Mouse (Mus musculus) small intestine, adult 2 months (tissue): Measurements from ENCODE around the gene Col9a3. TPM values are rescaled to one million over a fixed set of nuclear protein-coding genes. Genes with fewer than 3 reads are reported as not detected.

Experiments used
- H3K27ac ChIP-seq: fragments of 200-500 bp; 2 replicates; pipeline ENCODE4 v1.5.1; 2012; ENCODE audit warnings: low read depth, low read length, control low read depth, inconsistent platforms; ENCODE audit not compliant: insufficient read depth
- H3K27me3 ChIP-seq: fragments of 200-500 bp; 2 replicates; pipeline ENCODE4 v1.6.1; 2012; ENCODE audit warnings: mild to moderate bottlenecking, moderate library complexity, low read length, inconsistent platforms; ENCODE audit not compliant: control insufficient read depth, insufficient read depth
- H3K36me3 ChIP-seq: fragments of 200-500 bp; 2 replicates; pipeline ENCODE4 v1.6.1; 2012; ENCODE audit warnings: mild to moderate bottlenecking, low read length, control low read depth, inconsistent platforms; ENCODE audit not compliant: control insufficient read depth, insufficient read depth
- H3K4me1 ChIP-seq: fragments of 200-500 bp; 2 replicates; pipeline ENCODE4 v1.6.1; 2012; ENCODE audit warnings: low read length, inconsistent platforms, mixed read lengths; ENCODE audit not compliant: control insufficient read depth, insufficient read depth, insufficient read length
- H3K4me3 ChIP-seq: fragments of 200-500 bp; 2 replicates; pipeline ENCODE4 v1.5.1; 2012; ENCODE audit warnings: low read depth, mild to moderate bottlenecking, control low read depth, inconsistent platforms, low read length, moderate library complexity
- CTCF ChIP-seq: fragments of 200-500 bp; IDR thresholded peaks from 2 replicates; pipeline ENCODE4 v1.5.1; 2012; ENCODE audit warnings: low read depth, mild to moderate bottlenecking, control low read depth, inconsistent platforms, low read length, moderate library complexity, mixed read lengths; ENCODE audit not compliant: insufficient replicate concordance, insufficient read length; ENCODE audit errors: extremely low read depth
- POLR2A ChIP-seq: fragments of 200-500 bp; IDR thresholded peaks from 2 replicates; pipeline ENCODE4 v1.6.1; 2012; ENCODE audit warnings: low read depth, mild to moderate bottlenecking, control low read depth, inconsistent platforms, low read length, moderate library complexity
- WGBS: fragments of 180-500 bp; shearing (Covaris S2); methylation state at CpG from one replicate; pipeline ENCODE4 v1.1.7; 2018; 5-methylcytosine and 5-hydroxymethylcytosine counted together
- polyA plus RNA-seq: library from polyadenylated mRNA; depleted of rRNA; stranded (reverse); fragments of >200 nt; gene quantifications from 2 replicates; pipeline ENCODE4 v1.2.3, GENCODE M21; 2012

Col9a3 gene
- polyA plus RNA-seq, 1 experiment, result 0.52 TPM

GRCm38 (mm10) chr2:180563841-180564240 is 33.7 kb upstream of the Col9a3 start:
- TF ChIP-seq POLR2A (no peak), CTCF (no peak)
- no peak overlapping the region for H3K27ac ChIP-seq
- no peaks in the 10 kb centered on the region for H3K4me1 ChIP-seq
- H3K36me3 ChIP-seq, result no peaks in the 10 kb centered on the region
- H3K4me3 ChIP-seq, result no peak overlapping the region
- H3K27me3 ChIP-seq, result no peaks in the 10 kb centered on the region; the same call in none of the 2 replicates
- WGBS, result 48% methylated on average over 5 of the region's 5 CpGs

GRCm38 (mm10) chr2:180566240-180566913 is 31.2 kb upstream of the Col9a3 start:
- TF ChIP-seq POLR2A (no peak), CTCF (peak; percentile 77; the same call in 1 of the 2 replicates)
- Histone ChIP-seq H3K36me3 (no peaks in the 10 kb centered on the region), H3K27me3 (peaks cover 10% of the 10 kb centered on the region), H3K4me1 (no peaks in the 10 kb centered on the region), H3K27ac (no peak overlapping the region), H3K4me3 (no peak overlapping the region)
- 33% methylated on average over 13 of the region's 13 CpGs for WGBS

GRCm38 (mm10) chr2:180569028-180569643 is 28.5 kb upstream of the Col9a3 start:
- Histone ChIP-seq H3K4me3 (no peak overlapping the region), H3K4me1 (no peaks in the 10 kb centered on the region), H3K36me3 (no peaks in the 10 kb centered on the region), H3K27me3 (peaks cover 13% of the 10 kb centered on the region), H3K27ac (no peak overlapping the region)
- no peak for TF ChIP-seq POLR2A
- TF ChIP-seq CTCF, result no peak
- 9% methylated on average over 3 of the region's 3 CpGs for WGBS

DNA sequence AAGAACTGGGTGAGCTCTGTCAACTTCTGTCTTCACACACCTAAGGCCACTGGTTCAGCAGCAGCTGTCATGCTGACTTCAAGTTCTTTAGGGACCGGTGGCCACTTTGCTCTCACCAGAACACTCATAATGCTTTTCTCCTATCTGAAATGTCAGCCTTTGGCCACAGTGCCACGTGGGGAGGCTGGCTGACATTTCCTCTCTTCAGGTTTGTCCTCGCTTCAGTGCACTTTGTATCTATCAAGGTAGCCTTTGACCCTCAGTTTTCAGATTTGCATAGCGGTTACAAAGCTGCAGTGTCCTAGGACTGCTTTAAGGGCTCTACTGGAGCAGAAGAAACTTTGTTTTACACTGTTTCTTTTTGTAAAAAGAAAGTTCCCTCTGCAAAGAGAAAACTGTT is 21.1 kb upstream of the Col9a3 start:
- Histone ChIP-seq H3K36me3 (no peaks in the 10 kb centered on the region), H3K4me3 (no peak overlapping the region), H3K27me3 (peaks cover 16% of the 10 kb centered on the region), H3K27ac (no peak overlapping the region), H3K4me1 (peaks cover 2% of the 10 kb centered on the region; the same call in 1 of the 2 replicates)
- WGBS, result 26% methylated on average over 4 of the region's 4 CpGs
- TF ChIP-seq POLR2A (no peak), CTCF (no peak)

- peaks cover 9% of the 10 kb centered on the region; the same call in 1 of the 2 replicates for H3K4me1 ChIP-seq
- H3K27me3 ChIP-seq, result peaks cover 14% of the 10 kb centered on the region
- H3K27ac ChIP-seq, result no peak overlapping the region
- H3K4me3 ChIP-seq, result no peak overlapping the region
- WGBS, result 4% methylated on average over 3 of the region's 3 CpGs
- H3K36me3 ChIP-seq, result no peaks in the 10 kb centered on the region
- peak; percentile 87; the same call in 1 of the 2 replicates for TF ChIP-seq CTCF
- TF ChIP-seq POLR2A, result no peak
These were observed 18.9 kb upstream of the Col9a3 start for GRCm38 (mm10) chr2:180578686-180579085.

DNA sequence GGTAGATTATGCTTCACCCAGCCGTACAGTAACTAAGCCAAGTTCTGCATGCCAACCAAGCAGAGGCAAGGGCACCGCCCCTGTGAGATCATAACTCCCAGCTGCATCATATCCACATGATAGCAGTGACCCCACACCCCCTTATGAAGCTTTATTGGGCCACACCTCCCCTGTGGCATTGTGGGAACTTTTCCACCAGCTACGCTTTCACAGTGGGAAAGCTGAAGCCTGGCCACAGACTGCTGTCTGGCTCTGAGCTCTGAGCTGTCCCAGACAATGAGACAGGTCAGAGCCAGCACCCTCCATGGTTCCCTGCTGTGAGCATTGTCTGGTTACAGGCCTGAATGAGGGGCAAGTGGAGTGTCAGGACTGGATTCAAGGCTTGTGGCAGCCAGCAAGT is 16.6 kb upstream of the Col9a3 start, which contains the start of gene Mrgbp:
Mrgbp (plus strand) TSS at position 303 of the 400 bp plus-strand sequence.
- H3K4me1 ChIP-seq, result peaks cover 17% of the 10 kb centered on the region; the same call in 1 of the 2 replicates
- H3K4me3 ChIP-seq, result no peak within 1 kb of the TSS
- peaks cover 3% of the 10 kb centered on the region for H3K36me3 ChIP-seq
- H3K27ac ChIP-seq, result no peak within 1 kb of the TSS
- H3K27me3 ChIP-seq, result peaks cover 3% of the 10 kb centered on the region; the same call in 1 of the 2 replicates
- TF ChIP-seq CTCF (no peak), POLR2A (no peak)
- WGBS, result 28% methylated on average over 3 of the region's 3 CpGs
